Mouse (Mus musculus): ENCODE data around the gene Gstt2. TPM values are rescaled to one million over a fixed set of nuclear protein-coding genes. Genes with fewer than 3 reads are reported as not detected.

The Gstt2 gene
- 5.8 and 8.3 TPM in 2 replicates for polyA plus RNA-seq (2014; fragmentation: Nextera tagmentation; extraction: Ambion mirVana)

DNA sequence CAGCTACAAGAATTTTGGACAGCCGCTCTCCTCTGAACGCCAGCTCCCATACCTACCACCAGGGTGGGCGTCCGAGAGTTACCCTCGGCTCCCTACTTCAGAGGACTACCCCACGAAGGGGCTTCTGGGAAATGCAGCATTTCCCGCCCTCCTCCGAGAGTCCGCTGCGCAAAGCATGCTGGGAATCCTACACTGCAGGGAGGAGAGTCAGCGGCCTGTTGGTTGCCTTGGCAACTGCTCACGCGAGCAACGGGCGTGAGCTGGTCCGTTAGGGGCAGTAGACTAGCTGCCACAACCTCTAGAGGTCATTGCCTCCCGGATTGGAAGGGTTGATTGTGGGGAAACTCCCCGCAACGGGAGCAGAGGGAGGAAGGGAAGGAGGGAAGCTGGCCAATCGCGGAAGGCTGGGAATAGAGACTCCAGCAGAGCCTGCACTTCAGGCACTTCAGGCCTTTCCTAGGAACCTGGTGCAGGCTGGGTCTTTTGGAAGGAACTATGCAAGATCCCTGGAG is at the start of gene Gstt2:
Gene Gstt2, minus strand, starts transcription at position 177 of the 512 bp plus-strand sequence.
- H3K4me2 ChIP-seq (replicated peaks) = peak within 1 kb of the TSS; percentile 61
- peaks cover 28% of the 10 kb centered on the region for H3K27me3 ChIP-seq (ENCODE audit: control insufficient read depth, insufficient read depth, low read length)
- no peaks in the 10 kb centered on the region for H3K36me3 ChIP-seq (replicated peaks; ENCODE audit: control insufficient read depth, insufficient read depth)
- no peaks in the 10 kb centered on the region for H3K9me3 ChIP-seq (ENCODE audit: control insufficient read depth, low read length)
- H3K27ac ChIP-seq = peak within 1 kb of the TSS; percentile 88
- H3K4me1 ChIP-seq (replicated peaks; ENCODE audit: control insufficient read depth, insufficient read depth, low read length) = peaks cover 23% of the 10 kb centered on the region
- WGBS = under 1% methylated on average over 21 of the region's 21 CpGs
- peak within 1 kb of the TSS; percentile 66 for H3K9ac ChIP-seq
- H3K4me3 ChIP-seq (replicated peaks; ENCODE audit: low read length) = peak within 1 kb of the TSS; percentile 39
- ATAC-seq (ENCODE audit: low FRiP score) = peak; percentile 93
- peak; percentile 91 for DNase-seq (ENCODE audit: low spot score)

DNA sequence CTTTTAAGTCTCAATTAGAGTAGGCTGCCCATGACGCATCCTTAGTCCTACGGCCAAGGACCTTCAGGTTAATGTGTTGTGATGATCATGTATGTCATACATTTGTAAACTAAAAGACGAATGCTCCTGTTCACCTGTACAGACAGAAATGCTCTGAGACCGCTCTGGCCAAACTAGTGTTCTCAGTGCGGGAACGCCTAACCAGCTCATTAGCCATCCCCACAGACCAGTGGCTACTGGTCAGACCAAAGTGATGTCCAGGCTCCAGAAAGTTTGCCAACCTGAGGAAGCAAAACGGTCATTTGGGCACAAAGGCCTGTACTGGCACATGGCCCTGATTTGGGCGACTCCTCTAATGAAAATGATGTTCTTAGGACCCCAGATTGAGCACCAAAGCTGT is 47.5 kb upstream of the Gstt2 start:
- DNase-seq (ENCODE audit: low spot score) (no peak), ATAC-seq (ENCODE audit: low FRiP score) (no peak)
- 97% methylated on average over 8 of the region's 8 CpGs for WGBS
- Histone ChIP-seq H3K36me3 (replicated peaks; ENCODE audit: control insufficient read depth, insufficient read depth) (no peaks in the 10 kb centered on the region), H3K27ac (no peak overlapping the region), H3K4me2 (replicated peaks) (no peak overlapping the region), H3K27me3 (ENCODE audit: control insufficient read depth, insufficient read depth, low read length) (no peaks in the 10 kb centered on the region), H3K9me3 (ENCODE audit: control insufficient read depth, low read length) (no peaks in the 10 kb centered on the region), H3K4me3 (replicated peaks; ENCODE audit: low read length) (no peak overlapping the region), H3K9ac (no peak overlapping the region), H3K4me1 (replicated peaks; ENCODE audit: control insufficient read depth, insufficient read depth, low read length) (peaks cover 8% of the 10 kb centered on the region; the same call in 1 of the 2 replicates)

DNA sequence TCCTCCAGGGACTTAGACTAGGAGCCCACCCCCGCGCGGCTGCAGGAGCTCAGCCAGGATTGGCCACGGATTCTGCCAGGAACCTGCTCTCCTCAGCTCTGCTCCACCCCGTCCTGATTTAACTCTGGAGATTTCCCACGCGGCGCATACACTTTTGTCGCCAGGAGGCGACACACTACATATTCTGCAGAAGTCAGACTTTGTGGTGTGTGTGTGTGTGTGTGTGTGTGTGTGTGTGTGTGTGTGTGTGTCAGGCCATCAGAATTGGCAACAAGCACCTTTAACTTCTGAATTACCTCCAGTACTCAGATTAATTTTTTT is 46.0 kb upstream of the Gstt2 start:
- WGBS = 2% methylated on average over 10 of the region's 10 CpGs
- no peaks in the 10 kb centered on the region for H3K36me3 ChIP-seq (replicated peaks; ENCODE audit: control insufficient read depth, insufficient read depth)
- no peaks in the 10 kb centered on the region for H3K27me3 ChIP-seq (ENCODE audit: control insufficient read depth, insufficient read depth, low read length)
- peaks cover 8% of the 10 kb centered on the region; the same call in 1 of the 2 replicates for H3K4me1 ChIP-seq (replicated peaks; ENCODE audit: control insufficient read depth, insufficient read depth, low read length)
- DNase-seq (ENCODE audit: low spot score) (peak; percentile 65), ATAC-seq (ENCODE audit: low FRiP score) (peak; percentile 56)
- no peak overlapping the region for H3K9ac ChIP-seq
- no peak overlapping the region for H3K4me2 ChIP-seq (replicated peaks)
- H3K4me3 ChIP-seq (replicated peaks; ENCODE audit: low read length) = no peak overlapping the region
- H3K27ac ChIP-seq = no peak overlapping the region
- H3K9me3 ChIP-seq (ENCODE audit: control insufficient read depth, low read length) = no peaks in the 10 kb centered on the region

DNA sequence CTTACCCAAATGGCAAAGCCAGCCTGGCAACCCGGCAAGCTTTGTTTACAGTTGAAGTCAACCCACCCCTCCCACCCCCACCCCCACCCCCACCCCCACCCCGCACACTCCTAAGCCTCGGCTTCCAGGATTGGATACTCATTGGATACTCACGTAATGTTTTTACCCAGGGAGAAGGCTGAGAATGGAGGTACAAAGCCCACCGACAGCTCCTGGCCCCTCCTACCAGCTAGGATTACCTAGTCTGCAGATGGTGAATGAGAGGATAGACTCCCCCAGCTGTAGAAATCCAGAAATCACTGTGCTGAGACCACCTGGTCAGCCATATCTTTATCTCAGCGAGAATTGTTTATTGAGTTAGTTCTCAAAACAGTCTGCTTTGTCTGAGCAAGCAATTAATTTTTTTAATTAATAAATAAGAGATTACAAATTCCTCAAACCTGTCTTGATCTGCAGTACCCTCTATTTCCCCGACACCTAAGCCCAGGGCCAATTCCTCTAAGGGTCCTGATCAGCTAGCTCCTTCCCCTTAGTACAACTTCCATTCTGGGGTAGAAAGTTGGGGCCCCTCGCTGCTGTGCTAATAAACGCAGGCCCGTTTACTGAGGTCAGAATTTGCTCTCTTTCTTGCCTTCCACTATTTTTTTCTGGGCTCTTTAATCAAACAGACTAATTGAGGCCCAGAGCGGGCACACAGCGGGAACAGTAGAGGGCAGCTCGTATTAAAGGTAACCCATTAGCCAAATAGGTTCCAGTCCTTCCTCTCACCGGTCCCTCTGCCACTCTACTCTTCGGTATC is 45.4 kb upstream of the Gstt2 start:
- Histone ChIP-seq H3K4me2 (replicated peaks) (no peak overlapping the region), H3K9me3 (ENCODE audit: control insufficient read depth, low read length) (no peaks in the 10 kb centered on the region), H3K27me3 (ENCODE audit: control insufficient read depth, insufficient read depth, low read length) (no peaks in the 10 kb centered on the region), H3K27ac (peak overlapping the region; percentile 47), H3K4me1 (replicated peaks; ENCODE audit: control insufficient read depth, insufficient read depth, low read length) (peaks cover 8% of the 10 kb centered on the region; the same call in 1 of the 2 replicates), H3K9ac (no peak overlapping the region), H3K4me3 (replicated peaks; ENCODE audit: low read length) (no peak overlapping the region), H3K36me3 (replicated peaks; ENCODE audit: control insufficient read depth, insufficient read depth) (no peaks in the 10 kb centered on the region)
- ATAC-seq (ENCODE audit: low FRiP score) = peak; percentile 44
- no peak for DNase-seq (ENCODE audit: low spot score)
- 8% methylated on average over 15 of the region's 15 CpGs for WGBS

DNA sequence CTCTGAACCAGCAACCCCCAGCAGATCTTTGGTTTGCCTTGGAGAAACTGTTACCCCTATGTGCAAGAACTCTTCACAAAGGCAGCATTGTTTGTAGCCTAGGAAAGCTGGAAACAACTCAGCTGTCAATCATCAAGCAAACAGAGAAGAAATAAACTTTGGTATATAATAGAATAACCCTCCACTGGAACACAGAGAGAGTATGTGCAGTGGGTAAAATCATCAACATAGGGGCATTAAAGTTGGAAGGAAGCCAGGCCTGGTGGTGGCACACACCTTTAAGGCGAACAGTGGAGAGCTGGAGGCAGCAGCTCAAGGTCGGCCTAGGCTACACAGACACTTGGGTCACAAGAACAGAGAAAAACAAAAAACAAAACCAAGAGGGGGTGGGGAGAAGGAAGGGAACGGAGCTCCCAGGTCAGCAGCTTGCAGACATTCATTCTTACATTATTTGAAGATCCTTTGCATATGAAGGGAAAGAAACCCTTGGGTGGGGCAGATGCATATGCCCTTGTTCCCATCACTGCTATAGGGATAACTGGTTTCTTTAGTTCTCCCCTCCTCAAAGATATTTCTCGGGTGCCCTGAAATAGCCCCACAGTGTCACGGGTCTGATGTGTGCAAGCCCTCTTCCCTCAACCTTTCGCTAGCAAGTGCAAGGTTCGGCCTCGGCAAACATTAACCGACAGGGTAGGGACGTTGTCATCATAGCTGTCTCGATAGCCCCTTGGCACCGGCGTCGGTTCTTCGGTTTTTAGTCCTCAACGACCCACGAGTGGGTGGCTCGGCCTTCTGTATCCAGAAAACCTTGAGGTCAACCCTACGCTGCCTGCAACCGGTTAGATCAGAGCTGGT is 44.6 kb upstream of the Gstt2 start:
- no peak for DNase-seq (ENCODE audit: low spot score)
- 17% methylated on average over 20 of the region's 20 CpGs for WGBS
- peak overlapping the region; percentile 54 for H3K27ac ChIP-seq
- H3K9me3 ChIP-seq (ENCODE audit: control insufficient read depth, low read length) = no peaks in the 10 kb centered on the region
- no peak overlapping the region for H3K4me3 ChIP-seq (replicated peaks; ENCODE audit: low read length)
- no peak overlapping the region for H3K9ac ChIP-seq
- H3K4me1 ChIP-seq (replicated peaks; ENCODE audit: control insufficient read depth, insufficient read depth, low read length) = peaks cover 8% of the 10 kb centered on the region; the same call in 1 of the 2 replicates
- no peak for ATAC-seq (ENCODE audit: low FRiP score)
- H3K36me3 ChIP-seq (replicated peaks; ENCODE audit: control insufficient read depth, insufficient read depth) = no peaks in the 10 kb centered on the region
- no peak overlapping the region for H3K4me2 ChIP-seq (replicated peaks)
- no peaks in the 10 kb centered on the region for H3K27me3 ChIP-seq (ENCODE audit: control insufficient read depth, insufficient read depth, low read length)

DNA sequence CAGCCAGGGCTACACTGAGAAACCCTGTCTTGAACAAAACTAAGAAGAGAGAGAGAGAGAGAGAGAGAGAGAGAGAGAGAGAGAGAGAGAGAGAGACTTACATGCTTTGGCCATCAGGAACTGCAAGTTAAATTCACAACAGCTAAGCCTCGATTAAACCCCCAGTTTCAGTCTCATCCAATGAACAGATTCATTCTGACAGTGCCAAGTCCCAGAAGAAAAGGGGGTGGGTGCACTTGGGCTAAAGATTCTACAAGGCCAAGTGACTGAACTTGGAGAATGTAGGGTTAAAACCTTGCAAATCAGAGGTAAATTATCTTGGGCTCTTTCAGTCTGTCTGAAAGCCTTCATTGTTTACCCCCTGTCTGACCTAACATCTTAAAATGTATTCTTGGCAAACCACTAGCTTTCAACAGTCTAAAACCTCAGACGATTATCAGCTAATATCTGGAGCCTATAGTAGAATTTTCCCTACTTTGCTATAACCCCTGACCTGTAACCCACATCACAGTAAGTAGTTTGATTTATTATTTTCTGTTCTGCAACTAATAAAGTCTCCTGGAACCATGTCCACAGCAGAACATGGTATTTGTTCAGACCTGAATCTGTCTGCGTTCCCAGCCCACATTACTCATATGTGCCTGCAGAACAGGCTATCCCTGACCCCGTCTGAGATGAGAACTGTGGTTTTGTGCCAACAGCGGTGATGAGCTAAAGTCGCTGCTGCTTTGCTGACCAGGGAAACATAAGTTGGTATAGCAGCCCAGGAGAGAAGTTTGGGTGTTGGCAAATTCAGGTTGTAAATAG is 43.8 kb upstream of the Gstt2 start:
- H3K27me3 ChIP-seq (ENCODE audit: control insufficient read depth, insufficient read depth, low read length) = no peaks in the 10 kb centered on the region
- WGBS = 55% methylated on average over 6 of the region's 6 CpGs
- H3K4me3 ChIP-seq (replicated peaks; ENCODE audit: low read length) = no peak overlapping the region
- peak overlapping the region; percentile 54; the same call in 1 of the 2 replicates for H3K27ac ChIP-seq
- no peaks in the 10 kb centered on the region for H3K9me3 ChIP-seq (ENCODE audit: control insufficient read depth, low read length)
- no peak overlapping the region for H3K9ac ChIP-seq
- no peaks in the 10 kb centered on the region for H3K36me3 ChIP-seq (replicated peaks; ENCODE audit: control insufficient read depth, insufficient read depth)
- no peak overlapping the region for H3K4me2 ChIP-seq (replicated peaks)
- DNase-seq (ENCODE audit: low spot score) = no peak
- peaks cover 8% of the 10 kb centered on the region; the same call in 1 of the 2 replicates for H3K4me1 ChIP-seq (replicated peaks; ENCODE audit: control insufficient read depth, insufficient read depth, low read length)
- no peak for ATAC-seq (ENCODE audit: low FRiP score)

DNA sequence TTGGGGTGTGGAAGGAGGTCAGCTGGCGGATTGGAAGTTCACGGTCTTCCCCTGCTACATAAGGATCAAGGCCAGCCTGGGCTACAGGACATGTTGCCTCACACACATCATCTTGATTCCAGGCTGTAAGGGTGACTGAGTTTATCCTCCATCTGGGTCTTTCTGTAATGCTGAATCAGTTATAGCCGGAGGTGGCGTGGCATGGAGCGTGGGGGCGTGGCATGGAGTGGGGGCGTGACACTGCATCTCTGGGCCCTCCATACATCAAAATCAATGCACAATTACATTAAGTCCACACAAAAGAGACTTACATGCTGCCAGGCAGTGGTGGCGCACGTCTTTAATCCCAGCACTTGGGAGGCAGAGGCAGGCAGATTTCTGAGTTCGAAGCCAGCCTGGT is 43.1 kb upstream of the Gstt2 start:
- H3K9me3 ChIP-seq (ENCODE audit: control insufficient read depth, low read length) = no peaks in the 10 kb centered on the region
- H3K4me1 ChIP-seq (replicated peaks; ENCODE audit: control insufficient read depth, insufficient read depth, low read length) = peaks cover 8% of the 10 kb centered on the region; the same call in 1 of the 2 replicates
- H3K9ac ChIP-seq = no peak overlapping the region
- H3K27me3 ChIP-seq (ENCODE audit: control insufficient read depth, insufficient read depth, low read length) = no peaks in the 10 kb centered on the region
- H3K4me3 ChIP-seq (replicated peaks; ENCODE audit: low read length) = no peak overlapping the region
- H3K36me3 ChIP-seq (replicated peaks; ENCODE audit: control insufficient read depth, insufficient read depth) = no peaks in the 10 kb centered on the region
- no peak overlapping the region for H3K4me2 ChIP-seq (replicated peaks)
- 94% methylated on average over 10 of the region's 10 CpGs for WGBS
- ATAC-seq (ENCODE audit: low FRiP score) = no peak
- H3K27ac ChIP-seq = 0 out of 2 replicates have a peak overlapping the region, but pooled peaks have one; percentile 54
- no peak for DNase-seq (ENCODE audit: low spot score)

DNA sequence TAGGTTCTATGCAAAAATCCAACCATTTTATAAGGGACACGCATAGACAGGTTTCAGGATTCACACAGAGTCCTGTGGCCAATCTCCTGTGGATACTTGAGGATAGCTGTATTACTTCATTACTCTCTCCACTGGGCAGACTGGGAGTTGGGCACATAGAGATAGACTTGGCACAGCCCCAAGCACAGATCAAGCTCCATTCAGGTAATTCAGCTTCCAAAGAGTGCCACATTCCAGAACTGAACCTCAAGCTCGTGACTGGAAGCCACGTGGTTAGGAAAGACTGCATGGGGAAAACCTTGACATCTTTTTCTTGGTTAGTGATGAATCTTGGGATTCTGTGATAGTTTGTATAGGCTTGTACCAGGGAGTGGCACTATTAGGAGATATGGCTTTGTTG is 41.6 kb upstream of the Gstt2 start:
- H3K4me1 ChIP-seq (replicated peaks; ENCODE audit: control insufficient read depth, insufficient read depth, low read length) = peaks cover 11% of the 10 kb centered on the region; the same call in 1 of the 2 replicates
- H3K9me3 ChIP-seq (ENCODE audit: control insufficient read depth, low read length) = no peaks in the 10 kb centered on the region
- ATAC-seq (ENCODE audit: low FRiP score) (no peak), DNase-seq (ENCODE audit: low spot score) (no peak)
- H3K4me2 ChIP-seq (replicated peaks) = no peak overlapping the region
- H3K4me3 ChIP-seq (replicated peaks; ENCODE audit: low read length) = no peak overlapping the region
- WGBS = 91% methylated on average over 3 of the region's 3 CpGs
- H3K27ac ChIP-seq = no peak overlapping the region
- no peaks in the 10 kb centered on the region for H3K36me3 ChIP-seq (replicated peaks; ENCODE audit: control insufficient read depth, insufficient read depth)
- H3K9ac ChIP-seq = no peak overlapping the region
- no peaks in the 10 kb centered on the region for H3K27me3 ChIP-seq (ENCODE audit: control insufficient read depth, insufficient read depth, low read length)
